ENCODE assay signal across 24 mouse cellular contexts in genomic region chr5:72694684-72695083, GRCm38 (mm10). TPM values are rescaled to one million over a fixed set of nuclear protein-coding genes. Genes with fewer than 3 reads are reported as not detected.
"Had no signal": no experiment of that assay in that cellular context is flagged by ENCODE, and none has a peak within 500 bp of the region (broad histone marks: within the 10 kb centered on the region; RNA-seq: fewer than 3 reads in every experiment).

No protein-coding gene starts in this region.

- ATAC-seq: liver, postnatal 0 days; midbrain, embryonic 13.5 days; midbrain, embryonic 15.5 days had no signal

- DNase-seq: liver, embryonic 13.5 days; liver, postnatal 0 days; lung, adult 2 months; lung, postnatal 10 days; retina, postnatal 1 day; right cerebral cortex, adult 18-20 months; right cerebral cortex, postnatal 25 days; right cerebral cortex, postnatal 4 days; spleen, adult 18-20 months; thymus, adult 2 months; thymus, postnatal 25 days; thymus, postnatal 4 days had no signal

- H3K4me1 ChIP-seq: liver, embryonic 13.5 days; liver, embryonic 15.5 days; lung, embryonic 15.5 days; megakaryocyte, embryonic 14.5 days had no signal

- H3K4me3 ChIP-seq: liver, embryonic 13.5 days; liver, embryonic 15.5 days; lung, embryonic 15.5 days; megakaryocyte, embryonic 14.5 days; midbrain, embryonic 13.5 days; midbrain, embryonic 15.5 days; neural tube, embryonic 12.5 days had no signal

- H3K9me3 ChIP-seq: liver, embryonic 13.5 days; liver, embryonic 15.5 days; lung, embryonic 15.5 days; megakaryocyte, embryonic 14.5 days; midbrain, embryonic 13.5 days; midbrain, embryonic 15.5 days; neural tube, embryonic 12.5 days had no signal

- H3K27me3 ChIP-seq: liver, embryonic 13.5 days; liver, embryonic 15.5 days; lung, embryonic 15.5 days; midbrain, embryonic 13.5 days; midbrain, embryonic 15.5 days; neural tube, embryonic 12.5 days had no signal

- H3K36me3 ChIP-seq: liver, embryonic 13.5 days; liver, embryonic 15.5 days; lung, embryonic 15.5 days; midbrain, embryonic 13.5 days; midbrain, embryonic 15.5 days; neural tube, embryonic 12.5 days had no signal

- H3K9ac ChIP-seq: liver, embryonic 13.5 days; liver, embryonic 15.5 days; liver, postnatal 0 days; lung, embryonic 15.5 days; midbrain, embryonic 13.5 days; midbrain, embryonic 15.5 days; neural tube, embryonic 12.5 days had no signal

- H3K4me2 ChIP-seq: liver, embryonic 13.5 days; liver, embryonic 15.5 days; lung, embryonic 15.5 days; midbrain, embryonic 11.5 days; midbrain, embryonic 13.5 days; midbrain, embryonic 15.5 days; neural tube, embryonic 12.5 days had no signal

- H3K27ac ChIP-seq: liver, embryonic 13.5 days; liver, embryonic 15.5 days; lung, embryonic 15.5 days; macrophage; midbrain, embryonic 13.5 days; midbrain, embryonic 15.5 days; neural tube, embryonic 12.5 days had no signal

RNA-seq across cellular contexts. Expression of gene Nipal1, which starts 47.1 kb away (rescaled TPM):
- polyA plus RNA-seq: macrophage had no signal

RNA-seq across cellular contexts. Expression of gene Cnga1, which starts 50.6 kb away (rescaled TPM):
- polyA plus RNA-seq: liver, embryonic 13.5 days; liver, embryonic 15.5 days; liver, postnatal 0 days; macrophage; midbrain, embryonic 11.5 days; midbrain, embryonic 13.5 days; midbrain, embryonic 15.5 days; neural tube, embryonic 12.5 days; neural tube, embryonic 14.5 days; small intestine, adult 2 months; stomach, embryonic 16.5 days; urinary bladder, adult 2 months had no signal

RNA-seq across cellular contexts. Expression of gene Txk, which starts 57.9 kb away (rescaled TPM):
- polyA plus RNA-seq: liver, embryonic 13.5 days; midbrain, embryonic 11.5 days had no signal
